Mouse (Mus musculus): Measurements from ENCODE around the gene Kcnn1. TPM values are rescaled to one million over a fixed set of nuclear protein-coding genes. Genes with fewer than 3 reads are reported as not detected.
"Not testable (repeated sequence)": the region's sequence is repeated elsewhere in the genome, so short reads cannot be mapped to it uniquely, and the experiment has no call there.

Kcnn1 gene
- polyA plus RNA-seq, 1 experiment from 2014 or later = 4.0 TPM

- peaks cover 5% of the 10 kb centered on the region; the same call in 1 of the 2 replicates for H3K27me3 ChIP-seq (ENCODE audit: low read depth, poor library complexity, severe bottlenecking)
- no peak for DNase-seq (ENCODE audit: low spot score)
- H3K9me3 ChIP-seq (replicated peaks) = no peaks in the 10 kb centered on the region
- H3K4me1 ChIP-seq = peaks cover 15% of the 10 kb centered on the region
- H3K27ac ChIP-seq = no peak overlapping the region
- no peak overlapping the region for H3K4me3 ChIP-seq
- WGBS = 96% methylated on average over 2 of the region's 2 CpGs
- no peaks in the 10 kb centered on the region for H3K36me3 ChIP-seq
Measured at GRCm38 (mm10) chr8:70827010-70827409, 36.0 kb downstream of the Kcnn1 start.

- WGBS = 85% methylated on average over 8 of the region's 8 CpGs
- Histone ChIP-seq H3K27me3 (ENCODE audit: low read depth, poor library complexity, severe bottlenecking) (peaks cover 15% of the 10 kb centered on the region), H3K9me3 (replicated peaks) (no peaks in the 10 kb centered on the region), H3K4me1 (peaks cover 18% of the 10 kb centered on the region), H3K27ac (no peak overlapping the region), H3K36me3 (no peaks in the 10 kb centered on the region), H3K4me3 (no peak overlapping the region)
- no peak for DNase-seq (ENCODE audit: low spot score)
Measured at GRCm38 (mm10) chr8:70825816-70826215, 37.2 kb downstream of the Kcnn1 start.

- no peaks in the 10 kb centered on the region for H3K9me3 ChIP-seq (replicated peaks)
- H3K4me1 ChIP-seq = peaks cover 25% of the 10 kb centered on the region
- no peak overlapping the region for H3K4me3 ChIP-seq
- no peaks in the 10 kb centered on the region for H3K36me3 ChIP-seq
- no peak for DNase-seq (ENCODE audit: low spot score)
- H3K27me3 ChIP-seq (ENCODE audit: low read depth, poor library complexity, severe bottlenecking) = peaks cover 34% of the 10 kb centered on the region
- 85% methylated on average over 7 of the region's 7 CpGs for WGBS
- H3K27ac ChIP-seq = 0 out of 2 replicates have a peak overlapping the region, but pooled peaks have one; percentile 26
Measured at GRCm38 (mm10) chr8:70823802-70824201, 39.3 kb downstream of the Kcnn1 start.

- Histone ChIP-seq H3K27me3 (ENCODE audit: low read depth, poor library complexity, severe bottlenecking) (peaks cover 41% of the 10 kb centered on the region), H3K4me1 (peaks cover 25% of the 10 kb centered on the region)
- not testable (repeated sequence) for H3K36me3 ChIP-seq; H3K4me3 ChIP-seq; DNase-seq (ENCODE audit: low spot score); H3K27ac ChIP-seq; H3K9me3 ChIP-seq (replicated peaks)
- 92% methylated on average over 3 of the region's 3 CpGs for WGBS
Measured at GRCm38 (mm10) chr8:70822594-70822993, 40.5 kb downstream of the Kcnn1 start.

GRCm38 (mm10) chr8:70821992-70822391, 41.1 kb downstream of the Kcnn1 start:
- peaks cover 47% of the 10 kb centered on the region for H3K27me3 ChIP-seq (ENCODE audit: low read depth, poor library complexity, severe bottlenecking)

GRCm38 (mm10) chr8:70821399-70821962, 41.6 kb downstream of the Kcnn1 start:
- H3K27me3 ChIP-seq (ENCODE audit: low read depth, poor library complexity, severe bottlenecking) = peaks cover 52% of the 10 kb centered on the region
- 16% methylated on average over 30 of the region's 30 CpGs for WGBS

More at GRCm38 (mm10) chr8:70821992-70822391, 41.1 kb downstream of the Kcnn1 start:
- peaks cover 27% of the 10 kb centered on the region for H3K4me1 ChIP-seq
- WGBS = 51% methylated on average over 11 of the region's 11 CpGs
- peak overlapping the region; percentile 31; the same call in 1 of the 2 replicates for H3K27ac ChIP-seq
- DNase-seq (ENCODE audit: low spot score) = no peak
- no peaks in the 10 kb centered on the region for H3K9me3 ChIP-seq (replicated peaks)
- no peak overlapping the region for H3K4me3 ChIP-seq
- no peaks in the 10 kb centered on the region for H3K36me3 ChIP-seq

GRCm38 (mm10) chr8:70820101-70820935, 42.7 kb downstream of the Kcnn1 start:
- peak; percentile 77 for DNase-seq (ENCODE audit: low spot score)
- no peaks in the 10 kb centered on the region for H3K9me3 ChIP-seq (replicated peaks)
- peak overlapping the region; percentile 36 for H3K4me3 ChIP-seq
- no peaks in the 10 kb centered on the region for H3K36me3 ChIP-seq
- peaks cover 34% of the 10 kb centered on the region for H3K4me1 ChIP-seq
- WGBS = 2% methylated on average over 31 of the region's 31 CpGs
- peak overlapping the region; percentile 37; the same call in 1 of the 2 replicates for H3K27ac ChIP-seq
- peaks cover 63% of the 10 kb centered on the region for H3K27me3 ChIP-seq (ENCODE audit: low read depth, poor library complexity, severe bottlenecking)

More at GRCm38 (mm10) chr8:70821399-70821962, 41.6 kb downstream of the Kcnn1 start:
- Histone ChIP-seq H3K27ac (peak overlapping the region; percentile 31; the same call in 1 of the 2 replicates), H3K4me3 (no peak overlapping the region), H3K9me3 (replicated peaks) (no peaks in the 10 kb centered on the region), H3K36me3 (no peaks in the 10 kb centered on the region), H3K4me1 (peaks cover 32% of the 10 kb centered on the region)
- DNase-seq (ENCODE audit: low spot score) = peak; percentile 89

- no peaks in the 10 kb centered on the region for H3K9me3 ChIP-seq (replicated peaks)
- H3K4me3 ChIP-seq = peak overlapping the region; percentile 25
- peaks cover 84% of the 10 kb centered on the region for H3K27me3 ChIP-seq (ENCODE audit: low read depth, poor library complexity, severe bottlenecking)
- peaks cover 29% of the 10 kb centered on the region for H3K4me1 ChIP-seq
- no peak overlapping the region for H3K27ac ChIP-seq
- WGBS = 8% methylated on average over 30 of the region's 30 CpGs
- no peaks in the 10 kb centered on the region for H3K36me3 ChIP-seq
- peak; percentile 63 for DNase-seq (ENCODE audit: low spot score)
Measured at GRCm38 (mm10) chr8:70816679-70817078, 46.4 kb downstream of the Kcnn1 start.

- Histone ChIP-seq H3K36me3 (no peaks in the 10 kb centered on the region), H3K9me3 (replicated peaks) (no peaks in the 10 kb centered on the region), H3K4me3 (no peak overlapping the region), H3K4me1 (peaks cover 29% of the 10 kb centered on the region), H3K27ac (no peak overlapping the region), H3K27me3 (ENCODE audit: low read depth, poor library complexity, severe bottlenecking) (peaks cover 67% of the 10 kb centered on the region)
- WGBS = 62% methylated on average over 4 of the region's 4 CpGs
- DNase-seq (ENCODE audit: low spot score) = no peak
Measured at GRCm38 (mm10) chr8:70812885-70813284, 50.2 kb downstream of the Kcnn1 start.

- Histone ChIP-seq H3K9me3 (replicated peaks) (no peaks in the 10 kb centered on the region), H3K4me1 (peaks cover 30% of the 10 kb centered on the region), H3K27ac (no peak overlapping the region), H3K36me3 (no peaks in the 10 kb centered on the region), H3K27me3 (ENCODE audit: low read depth, poor library complexity, severe bottlenecking) (peaks cover 65% of the 10 kb centered on the region), H3K4me3 (no peak overlapping the region)
- no peak for DNase-seq (ENCODE audit: low spot score)
- WGBS = 38% methylated on average over 4 of the region's 4 CpGs
Measured at GRCm38 (mm10) chr8:70812055-70812454, 51.0 kb downstream of the Kcnn1 start.

GRCm38 (mm10) chr8:70810962-70811680, 51.9 kb downstream of the Kcnn1 start:
- H3K4me1 ChIP-seq = peaks cover 22% of the 10 kb centered on the region
- 77% methylated on average over 20 of the region's 20 CpGs for WGBS
- H3K27me3 ChIP-seq (ENCODE audit: low read depth, poor library complexity, severe bottlenecking) = peaks cover 65% of the 10 kb centered on the region
- H3K36me3 ChIP-seq = no peaks in the 10 kb centered on the region
- H3K27ac ChIP-seq = no peak overlapping the region
- no peak overlapping the region for H3K4me3 ChIP-seq
- H3K9me3 ChIP-seq (replicated peaks) = no peaks in the 10 kb centered on the region
- DNase-seq (ENCODE audit: low spot score) = no peak

GRCm38 (mm10) chr8:70808955-70809701, 53.9 kb downstream of the Kcnn1 start:
- no peak overlapping the region for H3K4me3 ChIP-seq
- DNase-seq (ENCODE audit: low spot score) = no peak
- H3K4me1 ChIP-seq = peaks cover 31% of the 10 kb centered on the region
- H3K9me3 ChIP-seq (replicated peaks) = no peaks in the 10 kb centered on the region
- WGBS = 84% methylated on average over 8 of the region's 8 CpGs
- no peaks in the 10 kb centered on the region for H3K36me3 ChIP-seq
- no peak overlapping the region for H3K27ac ChIP-seq
- H3K27me3 ChIP-seq (ENCODE audit: low read depth, poor library complexity, severe bottlenecking) = peaks cover 66% of the 10 kb centered on the region
